Mouse (Mus musculus): Measurements from ENCODE around the gene Zfp148. TPM values are rescaled to one million over a fixed set of nuclear protein-coding genes. Genes with fewer than 3 reads are reported as not detected.
"Not testable (repeated sequence)": the region's sequence is repeated elsewhere in the genome, so short reads cannot be mapped to it uniquely, and the experiment has no call there.

The Zfp148 gene
- polyA plus RNA-seq, 1 experiment from 2014 or later: 45.4 TPM

- Histone ChIP-seq H3K27ac (ENCODE audit: low read depth, low read length) (no peak overlapping the region), H3K9ac (ENCODE audit: low read length) (no peak overlapping the region), H3K9me3 (ENCODE audit: control insufficient read depth, low read length) (no peaks in the 10 kb centered on the region), H3K4me3 (ENCODE audit: low read depth, low read length) (no peak overlapping the region), H3K27me3 (ENCODE audit: control insufficient read depth, insufficient read depth, low read length) (no peaks in the 10 kb centered on the region), H3K36me3 (ENCODE audit: control insufficient read depth, insufficient read depth, low read length) (no peaks in the 10 kb centered on the region), H3K4me2 (ENCODE audit: low read depth) (no peak overlapping the region), H3K4me1 (ENCODE audit: control insufficient read depth, insufficient read depth, low read length) (no peaks in the 10 kb centered on the region)
- no peak for ATAC-seq (ENCODE audit: insufficient read depth, low FRiP score, low TSS enrichment)
- 96% methylated on average over 2 of the region's 2 CpGs for WGBS
- no peak for DNase-seq (ENCODE audit: low spot score)
Observed at GRCm38 (mm10) chr16:33373326-33373725, 7.3 kb upstream of the Zfp148 start.

DNA sequence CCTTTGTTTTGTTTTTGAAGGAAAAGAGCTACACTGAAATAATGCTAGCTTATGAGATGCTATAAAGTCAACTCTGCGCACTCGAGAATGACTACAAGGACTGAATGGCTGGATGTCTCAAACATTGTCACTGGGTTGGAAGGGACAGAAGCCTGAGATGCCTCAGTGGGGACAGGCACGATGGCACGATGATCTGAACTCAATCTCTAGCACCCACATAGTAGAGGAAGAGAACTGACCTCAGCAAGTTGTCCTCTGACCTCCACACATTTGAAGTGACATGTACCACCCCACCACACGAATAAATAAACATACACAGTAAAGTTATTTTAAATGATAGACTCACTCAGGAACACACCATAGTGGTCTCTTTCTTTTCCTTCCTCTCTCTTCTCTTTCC lies 4.4 kb upstream of the Zfp148 start:
- H3K27ac ChIP-seq (ENCODE audit: low read depth, low read length): no peak overlapping the region
- 82% methylated on average over 5 of the region's 5 CpGs for WGBS
- ATAC-seq (ENCODE audit: insufficient read depth, low FRiP score, low TSS enrichment): no peak

GRCm38 (mm10) chr16:33379219-33379943 lies 1.3 kb upstream of the Zfp148 start:
- H3K27me3 ChIP-seq (ENCODE audit: control insufficient read depth, insufficient read depth, low read length): no peaks in the 10 kb centered on the region
- peak overlapping the region; percentile 66 for H3K4me2 ChIP-seq (ENCODE audit: low read depth)
- DNase-seq (ENCODE audit: low spot score) (no peak), ATAC-seq (ENCODE audit: insufficient read depth, low FRiP score, low TSS enrichment) (no peak)
- H3K4me3 ChIP-seq (ENCODE audit: low read depth, low read length): peak overlapping the region; percentile 96
- H3K36me3 ChIP-seq (ENCODE audit: control insufficient read depth, insufficient read depth, low read length): no peaks in the 10 kb centered on the region
- no peak overlapping the region for H3K27ac ChIP-seq (ENCODE audit: low read depth, low read length)
- H3K9me3 ChIP-seq (ENCODE audit: control insufficient read depth, low read length): no peaks in the 10 kb centered on the region
- 77% methylated on average over 6 of the region's 6 CpGs for WGBS
- H3K4me1 ChIP-seq (ENCODE audit: control insufficient read depth, insufficient read depth, low read length): peaks cover 8% of the 10 kb centered on the region
- peak overlapping the region; percentile 98; the same call in 1 of the 2 replicates for H3K9ac ChIP-seq (ENCODE audit: low read length)

More for the DNA sequence above, 4.4 kb upstream of the Zfp148 start:
- Histone ChIP-seq H3K4me3 (ENCODE audit: low read depth, low read length) (no peak overlapping the region), H3K4me1 (ENCODE audit: control insufficient read depth, insufficient read depth, low read length) (peaks cover 3% of the 10 kb centered on the region; the same call in 1 of the 2 replicates), H3K9ac (ENCODE audit: low read length) (no peak overlapping the region), H3K9me3 (ENCODE audit: control insufficient read depth, low read length) (no peaks in the 10 kb centered on the region), H3K27me3 (ENCODE audit: control insufficient read depth, insufficient read depth, low read length) (no peaks in the 10 kb centered on the region), H3K4me2 (ENCODE audit: low read depth) (no peak overlapping the region), H3K36me3 (ENCODE audit: control insufficient read depth, insufficient read depth, low read length) (no peaks in the 10 kb centered on the region)
- DNase-seq (ENCODE audit: low spot score): no peak

DNA sequence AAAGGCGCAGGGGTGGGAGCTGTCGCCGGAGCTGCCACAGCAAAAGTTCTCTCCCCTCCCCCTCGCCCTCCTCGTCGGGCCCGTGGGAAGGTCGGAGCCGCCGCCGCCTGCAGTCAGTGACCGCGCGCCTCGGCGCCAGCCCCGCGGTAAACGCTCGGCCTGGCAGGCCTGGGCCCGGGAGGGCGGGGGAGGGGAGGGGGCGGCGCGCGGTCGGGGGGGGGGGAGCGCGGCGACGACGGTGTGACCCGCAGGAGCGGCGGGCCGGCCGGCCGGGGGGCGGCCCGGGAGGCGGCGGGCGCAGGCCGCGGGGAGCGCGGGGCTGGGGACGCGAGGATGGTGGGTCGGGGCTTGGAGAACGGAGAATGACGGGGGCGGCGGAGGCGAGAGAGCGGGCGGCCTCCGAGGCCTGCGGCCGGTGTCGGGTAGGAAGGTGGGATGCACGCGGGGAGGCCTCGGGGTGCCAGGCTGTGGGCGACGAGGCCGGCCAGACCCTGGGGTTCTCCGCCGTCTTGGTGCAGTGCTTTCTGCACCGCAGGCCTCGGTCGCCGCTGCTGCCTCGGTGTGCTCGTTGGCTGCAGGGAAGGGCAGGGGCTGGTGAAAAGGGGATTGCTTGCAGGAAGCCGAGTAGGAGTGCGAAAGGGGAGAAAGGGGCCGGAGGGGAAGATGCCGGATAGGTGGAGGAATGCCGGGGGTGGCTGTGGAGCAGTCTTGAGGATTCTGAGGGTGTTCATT lies 412 bp downstream of the Zfp148 start:
- Histone ChIP-seq H3K9me3 (ENCODE audit: control insufficient read depth, low read length) (no peaks in the 10 kb centered on the region), H3K27ac (ENCODE audit: low read depth, low read length) (peak overlapping the region; percentile 92), H3K36me3 (ENCODE audit: control insufficient read depth, insufficient read depth, low read length) (no peaks in the 10 kb centered on the region), H3K9ac (ENCODE audit: low read length) (peak overlapping the region; percentile 98), H3K27me3 (ENCODE audit: control insufficient read depth, insufficient read depth, low read length) (no peaks in the 10 kb centered on the region), H3K4me1 (ENCODE audit: control insufficient read depth, insufficient read depth, low read length) (peaks cover 8% of the 10 kb centered on the region), H3K4me3 (ENCODE audit: low read depth, low read length) (peak overlapping the region; percentile 96), H3K4me2 (ENCODE audit: low read depth) (peak overlapping the region; percentile 67)
- peak; percentile 54 for ATAC-seq (ENCODE audit: insufficient read depth, low FRiP score, low TSS enrichment)
- WGBS: 2% methylated on average over 30 of the region's 80 CpGs
- peak; percentile 61 for DNase-seq (ENCODE audit: low spot score)

GRCm38 (mm10) chr16:33381614-33382245 lies 1.1 kb downstream of the Zfp148 start:
- H3K9me3 ChIP-seq (ENCODE audit: control insufficient read depth, low read length): no peaks in the 10 kb centered on the region
- H3K36me3 ChIP-seq (ENCODE audit: control insufficient read depth, insufficient read depth, low read length): no peaks in the 10 kb centered on the region
- no peaks in the 10 kb centered on the region for H3K27me3 ChIP-seq (ENCODE audit: control insufficient read depth, insufficient read depth, low read length)
- 2% methylated on average over 18 of the region's 18 CpGs for WGBS
- peak overlapping the region; percentile 92 for H3K27ac ChIP-seq (ENCODE audit: low read depth, low read length)
- DNase-seq (ENCODE audit: low spot score) (peak; percentile 18), ATAC-seq (ENCODE audit: insufficient read depth, low FRiP score, low TSS enrichment) (no peak)
- peak overlapping the region; percentile 67 for H3K4me2 ChIP-seq (ENCODE audit: low read depth)
- peak overlapping the region; percentile 98 for H3K9ac ChIP-seq (ENCODE audit: low read length)
- H3K4me3 ChIP-seq (ENCODE audit: low read depth, low read length): peak overlapping the region; percentile 96
- H3K4me1 ChIP-seq (ENCODE audit: control insufficient read depth, insufficient read depth, low read length): peaks cover 8% of the 10 kb centered on the region

DNA sequence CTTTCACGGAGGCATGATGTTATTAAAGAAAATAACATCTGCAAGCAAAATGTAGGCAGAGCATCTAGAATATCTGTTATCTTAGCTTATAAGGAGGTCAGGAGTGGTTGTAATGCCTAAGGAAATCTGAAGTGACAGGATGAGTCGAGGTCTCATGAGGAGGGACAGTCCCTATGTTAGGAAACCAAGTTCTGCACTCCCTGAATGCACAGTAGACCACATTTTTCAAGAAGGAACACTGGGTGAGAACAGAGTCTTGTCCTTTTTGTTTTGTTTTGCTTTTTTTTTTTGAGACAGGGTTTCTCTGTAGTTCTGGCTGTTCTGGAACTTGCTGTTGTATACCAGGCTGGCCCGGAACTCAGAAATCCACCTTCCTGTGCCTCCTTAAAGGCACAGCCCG lies 1.7 kb downstream of the Zfp148 start:
- ATAC-seq (ENCODE audit: insufficient read depth, low FRiP score, low TSS enrichment) (no peak), DNase-seq (ENCODE audit: low spot score) (no peak)
- peak overlapping the region; percentile 98 for H3K9ac ChIP-seq (ENCODE audit: low read length)
- H3K9me3 ChIP-seq (ENCODE audit: control insufficient read depth, low read length): no peaks in the 10 kb centered on the region
- WGBS: 49% methylated on average over 4 of the region's 4 CpGs
- no peak overlapping the region for H3K27ac ChIP-seq (ENCODE audit: low read depth, low read length)
- H3K4me1 ChIP-seq (ENCODE audit: control insufficient read depth, insufficient read depth, low read length): peaks cover 8% of the 10 kb centered on the region
- H3K27me3 ChIP-seq (ENCODE audit: control insufficient read depth, insufficient read depth, low read length): no peaks in the 10 kb centered on the region
- peak overlapping the region; percentile 96 for H3K4me3 ChIP-seq (ENCODE audit: low read depth, low read length)
- H3K36me3 ChIP-seq (ENCODE audit: control insufficient read depth, insufficient read depth, low read length): no peaks in the 10 kb centered on the region
- peak overlapping the region; percentile 67 for H3K4me2 ChIP-seq (ENCODE audit: low read depth)

- no peaks in the 10 kb centered on the region for H3K9me3 ChIP-seq (ENCODE audit: control insufficient read depth, low read length)
- 93% methylated on average over 3 of the region's 3 CpGs for WGBS
- ATAC-seq (ENCODE audit: insufficient read depth, low FRiP score, low TSS enrichment): no peak
Observed at GRCm38 (mm10) chr16:33383584-33383983, 2.9 kb downstream of the Zfp148 start.

DNA sequence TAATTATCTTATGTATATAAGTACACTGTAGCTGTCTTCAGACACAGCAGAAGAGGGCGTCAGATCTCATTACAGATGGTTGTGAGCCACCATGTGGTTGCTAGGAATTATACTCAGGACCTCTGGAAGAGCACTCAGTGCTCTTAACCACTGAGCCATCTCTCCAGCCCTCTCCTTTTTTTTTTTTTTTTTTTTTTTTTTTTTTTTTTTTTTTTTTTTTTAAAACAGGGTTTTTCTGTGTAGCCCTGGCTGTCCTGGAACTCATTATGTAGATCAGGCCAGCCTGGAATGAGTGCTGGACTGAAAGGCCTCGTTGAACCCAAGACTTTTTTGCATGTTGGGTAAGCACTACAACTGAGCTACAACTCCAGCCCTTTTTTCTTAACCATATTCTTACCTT lies 3.4 kb downstream of the Zfp148 start:
- not testable (repeated sequence) for H3K27me3 ChIP-seq (ENCODE audit: control insufficient read depth, insufficient read depth, low read length); H3K9me3 ChIP-seq (ENCODE audit: control insufficient read depth, low read length); H3K36me3 ChIP-seq (ENCODE audit: control insufficient read depth, insufficient read depth, low read length); H3K27ac ChIP-seq (ENCODE audit: low read depth, low read length); H3K4me2 ChIP-seq (ENCODE audit: low read depth); H3K4me3 ChIP-seq (ENCODE audit: low read depth, low read length); H3K4me1 ChIP-seq (ENCODE audit: control insufficient read depth, insufficient read depth, low read length); DNase-seq (ENCODE audit: low spot score); ATAC-seq (ENCODE audit: insufficient read depth, low FRiP score, low TSS enrichment); H3K9ac ChIP-seq (ENCODE audit: low read length)
- 77% methylated on average over 2 of the region's 2 CpGs for WGBS

More at GRCm38 (mm10) chr16:33383584-33383983, 2.9 kb downstream of the Zfp148 start:
- H3K4me1 ChIP-seq (ENCODE audit: control insufficient read depth, insufficient read depth, low read length): peaks cover 8% of the 10 kb centered on the region
- H3K27ac ChIP-seq (ENCODE audit: low read depth, low read length): no peak overlapping the region
- no peaks in the 10 kb centered on the region for H3K27me3 ChIP-seq (ENCODE audit: control insufficient read depth, insufficient read depth, low read length)
- H3K4me2 ChIP-seq (ENCODE audit: low read depth): no peak overlapping the region
- DNase-seq (ENCODE audit: low spot score): no peak
- H3K4me3 ChIP-seq (ENCODE audit: low read depth, low read length): no peak overlapping the region
- H3K9ac ChIP-seq (ENCODE audit: low read length): no peak overlapping the region
- no peaks in the 10 kb centered on the region for H3K36me3 ChIP-seq (ENCODE audit: control insufficient read depth, insufficient read depth, low read length)
